Mouse (Mus musculus) cerebellum, postnatal 36 days (tissue): Measurements from ENCODE around the gene Ugt1a10.

ENCODE experiments used
- DNase-seq, 2 experiments: peaks; one replicate each; pipeline ENCODE4 v3.0.0; 2021 to 2022; ENCODE audit warnings: mixed read lengths in 2 of 2

The Ugt1a10 gene

DNA sequence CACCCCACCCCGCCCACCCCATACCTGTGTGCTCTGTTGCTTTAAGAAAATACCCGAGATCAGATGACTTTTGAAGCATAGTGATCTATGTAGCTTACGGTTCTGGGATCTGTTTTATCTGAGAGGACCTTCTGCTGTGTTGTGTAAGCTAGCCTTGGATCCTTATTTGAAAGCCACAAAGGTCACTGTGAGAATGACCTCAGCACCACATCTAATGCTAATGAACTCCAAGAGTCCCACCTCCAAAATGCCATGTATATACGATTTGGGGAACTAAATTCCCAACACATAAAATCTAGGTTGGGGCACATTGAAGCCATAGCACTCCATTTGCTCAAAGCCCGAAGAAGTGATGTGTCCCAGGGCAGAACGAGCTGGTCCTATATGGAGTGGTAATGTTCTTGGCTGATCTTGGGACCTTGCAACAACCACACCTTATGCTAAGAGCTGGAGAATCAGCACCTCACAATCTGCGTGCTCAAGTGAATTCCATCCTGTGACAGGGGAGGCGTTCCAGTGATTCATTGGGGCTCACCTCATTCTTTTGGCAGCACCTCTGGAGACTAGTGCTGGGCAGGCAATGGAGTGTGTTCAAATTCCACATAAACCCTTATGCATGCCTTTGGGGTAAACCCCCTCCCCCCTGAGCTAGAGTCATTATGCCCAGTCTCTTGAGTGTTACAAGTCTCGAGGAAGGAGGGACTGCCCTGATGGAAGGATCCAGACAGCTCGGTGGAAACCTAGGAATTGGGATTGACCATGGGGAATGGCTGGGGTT, 201.9 kb downstream of the Ugt1a10 start:
- DNase-seq, result no peak

- no peak for DNase-seq
Observed at GRCm38 (mm10) chr1:88257681-88258080, 202.5 kb downstream of the Ugt1a10 start.

DNA sequence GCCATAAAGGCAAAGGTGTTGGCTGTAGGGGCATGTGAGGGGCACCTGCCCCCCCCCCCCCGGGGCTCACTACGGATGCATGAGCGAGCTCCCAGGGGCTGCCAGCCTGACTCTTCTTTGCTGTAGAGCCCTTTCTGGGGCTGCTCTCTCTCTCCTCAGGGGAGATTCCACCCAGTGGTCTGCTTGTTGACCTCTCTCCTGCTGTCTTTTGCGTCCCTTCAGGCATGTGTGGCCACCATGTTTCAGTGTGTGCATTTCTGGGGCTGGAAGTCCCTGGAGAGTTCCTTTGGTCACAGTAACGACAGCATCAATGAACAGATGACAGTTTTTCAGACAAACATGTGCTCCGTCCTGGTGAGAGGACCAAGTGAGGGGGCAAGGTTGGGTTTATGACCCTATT, 203.2 kb downstream of the Ugt1a10 start:
- DNase-seq, result no peak

DNA sequence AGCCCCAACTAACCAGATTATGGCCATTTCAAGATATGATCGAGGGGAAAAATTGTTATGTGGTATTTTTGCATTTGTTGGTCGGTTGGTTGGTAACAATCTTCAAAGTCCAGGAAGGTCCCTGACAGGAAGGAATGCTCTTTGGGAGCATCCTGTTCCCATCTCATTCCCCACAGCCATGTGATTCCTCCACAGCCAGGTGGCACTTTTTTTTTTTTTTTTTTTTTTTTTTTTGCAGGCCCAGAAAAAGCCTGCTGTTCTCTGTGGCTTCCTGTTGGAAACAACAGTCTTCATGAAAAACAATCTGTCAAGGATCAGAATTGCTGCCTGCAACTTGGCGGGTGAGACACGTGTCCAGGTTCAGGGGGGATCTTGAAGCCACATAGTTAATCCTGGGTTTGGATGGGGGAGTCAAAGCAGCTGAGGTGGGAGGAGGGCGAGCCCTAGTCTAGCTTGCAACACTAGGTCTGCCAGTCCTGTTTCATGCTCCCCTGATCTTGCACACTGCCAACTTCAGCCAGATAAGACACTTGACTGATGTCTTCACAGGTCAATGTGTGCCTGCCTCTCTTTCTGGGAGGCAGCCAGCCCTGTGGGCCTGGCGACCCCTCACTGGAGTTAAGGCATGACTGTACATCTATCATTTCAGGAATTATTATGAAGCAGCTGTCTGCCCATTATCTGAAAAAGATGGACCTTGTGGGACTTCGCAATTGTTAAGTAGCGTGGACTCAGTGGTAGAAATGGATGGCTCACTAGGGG, 203.9 kb downstream of the Ugt1a10 start:
- no peak for DNase-seq

DNA sequence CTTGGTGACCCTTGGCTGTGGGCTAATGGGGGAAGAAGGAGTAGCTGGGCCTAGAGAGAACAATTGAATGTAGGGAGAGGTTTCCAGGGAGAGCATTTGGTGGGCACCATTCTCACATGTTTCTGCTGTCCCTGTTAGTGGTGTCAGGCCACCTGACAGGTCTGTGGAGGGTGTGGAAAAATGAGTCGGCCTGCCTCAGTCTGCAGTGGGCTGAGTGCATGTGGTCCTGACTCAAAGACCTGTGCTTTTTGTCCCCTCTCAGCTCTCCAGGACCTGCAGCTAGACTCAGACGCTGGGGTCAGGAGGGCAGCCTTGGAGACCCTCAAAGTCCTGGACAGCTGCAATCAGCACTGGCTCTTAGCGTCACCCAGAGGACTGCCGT, 204.4 kb downstream of the Ugt1a10 start:
- no peak for DNase-seq

- no peak for DNase-seq
Observed at GRCm38 (mm10) chr1:88260114-88260513, 204.9 kb downstream of the Ugt1a10 start.

- DNase-seq, result no peak
Observed at GRCm38 (mm10) chr1:88260604-88261377, 205.6 kb downstream of the Ugt1a10 start.

DNA sequence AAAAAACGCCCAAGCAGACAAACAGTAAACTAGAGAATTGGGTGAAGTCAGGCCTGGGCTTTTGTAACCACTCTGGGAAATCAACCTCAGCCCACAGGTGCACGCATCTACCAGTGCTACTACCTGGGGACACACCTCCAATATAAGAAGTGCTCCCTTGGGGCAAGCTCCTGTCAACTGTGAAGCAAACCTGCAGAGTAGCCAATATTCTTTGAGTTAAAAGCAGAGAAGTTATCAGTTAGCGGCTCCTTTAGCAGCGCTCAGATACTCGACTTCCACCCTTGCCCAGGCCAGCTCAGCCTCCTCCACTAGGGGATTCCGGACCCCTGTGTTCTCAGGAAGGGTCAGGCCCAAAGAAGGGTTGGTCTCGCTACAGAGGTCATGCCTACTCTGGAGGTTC, 206.5 kb downstream of the Ugt1a10 start:
- no peak for DNase-seq

DNA sequence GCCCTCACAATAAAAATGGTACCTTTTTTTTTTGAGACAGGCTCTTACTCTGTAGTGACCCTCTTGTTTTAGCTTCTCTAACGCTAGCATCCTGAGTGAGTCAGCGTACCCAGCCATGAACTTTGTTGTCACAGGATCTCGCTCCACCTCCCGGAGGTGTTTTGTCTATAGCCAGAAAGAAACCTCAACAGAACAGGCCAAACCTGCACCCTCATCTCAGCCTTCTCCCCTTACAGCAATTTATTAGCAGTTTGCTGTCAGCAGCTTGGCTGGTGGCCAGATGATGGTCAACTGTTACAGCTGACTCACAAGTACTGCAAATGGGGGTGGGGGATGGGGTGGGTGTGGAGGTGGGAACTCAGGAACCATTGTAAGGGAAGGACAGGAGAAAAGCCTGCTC, 207.1 kb downstream of the Ugt1a10 start:
- no peak for DNase-seq

GRCm38 (mm10) chr1:88262961-88263360, 207.8 kb downstream of the Ugt1a10 start:
- no peak for DNase-seq

- no peak for DNase-seq
Observed at GRCm38 (mm10) chr1:88263778-88264177, 208.6 kb downstream of the Ugt1a10 start.

DNA sequence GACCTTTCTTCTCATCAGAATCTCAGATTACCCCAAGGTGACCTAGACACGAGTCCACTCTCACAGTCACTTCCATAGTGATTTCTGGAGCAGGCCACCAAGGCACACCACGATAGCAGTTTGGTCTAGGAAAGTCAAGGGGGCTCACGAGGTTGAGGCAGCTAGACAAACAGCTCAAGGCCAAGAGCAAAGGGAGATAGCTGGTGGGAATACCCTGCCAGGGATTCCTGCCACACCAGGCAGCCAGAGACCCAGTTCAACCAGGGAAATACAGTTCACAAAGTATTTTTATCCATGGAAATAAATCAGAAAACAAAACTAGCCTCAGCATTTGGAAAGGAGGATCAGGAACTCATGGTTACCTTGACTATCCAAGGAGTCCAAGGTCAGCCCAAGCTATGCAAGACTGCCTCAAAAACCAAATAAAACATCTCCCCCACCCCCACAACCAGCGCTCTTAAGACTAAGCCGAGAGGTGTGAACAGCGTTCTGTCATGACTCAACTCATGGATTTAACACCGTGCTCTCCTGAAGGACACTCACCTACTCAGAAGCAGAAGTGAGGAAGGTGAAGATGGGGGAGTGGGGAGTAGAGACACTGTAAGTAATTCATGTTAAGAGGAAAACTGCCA, 209.2 kb downstream of the Ugt1a10 start:
- no peak for DNase-seq

DNA sequence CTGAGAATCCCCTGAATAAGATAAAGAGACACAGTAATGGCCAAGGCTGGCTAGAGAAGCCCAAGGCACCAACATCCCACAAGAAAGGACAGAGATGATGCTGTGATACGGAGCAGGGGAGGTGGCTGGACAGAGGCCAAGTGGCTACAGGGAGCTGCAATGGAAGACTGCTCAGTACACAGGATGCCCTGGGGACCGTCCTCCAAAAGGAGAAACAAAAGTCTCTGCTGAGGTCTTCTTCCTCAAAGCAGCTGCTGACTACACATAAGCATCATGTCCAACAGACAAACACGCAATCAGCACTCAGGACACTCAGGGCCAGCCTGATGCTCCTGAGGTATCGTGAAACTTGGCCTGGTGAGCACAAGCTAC, 209.7 kb downstream of the Ugt1a10 start:
- DNase-seq, result no peak

GRCm38 (mm10) chr1:88266123-88266522, 210.9 kb downstream of the Ugt1a10 start:
- DNase-seq, result no peak

GRCm38 (mm10) chr1:88267489-88267888, 212.3 kb downstream of the Ugt1a10 start:
- DNase-seq, result no peak

GRCm38 (mm10) chr1:88268070-88268469, 212.9 kb downstream of the Ugt1a10 start:
- DNase-seq, result no peak
